Mouse (Mus musculus) limb, embryonic 11.5 days (tissue): ENCODE measurements at regions not wholly inside any gene's neighbourhood (a gene's known extent, or its start where the extent isn't known, plus 50 kb on each side); places are given as distances from the start of the nearest gene placed in this dataset.

Source experiments
- ATAC-seq: fragments of 200-750 bp; cut with Nextera tagmentation; 2 replicates; pipeline ENCODE4 v1.8.0; 2017; ENCODE audit warnings: low read depth; ENCODE audit not compliant: insufficient number of reproducible peaks, low FRiP score, low TSS enrichment
- DNase-seq: peaks from one replicate; pipeline ENCODE4 v3.0.0-alpha.2; 2015; ENCODE audit warnings: low spot score
- H3K27ac ChIP-seq: fragments of 300-500 bp; sonication (generic); replicated peaks from 2 replicates; pipeline ENCODE4 v1.5.1; 2014; ENCODE audit warnings: low read depth, mild to moderate bottlenecking, low read length
- H3K27me3 ChIP-seq: fragments of 300-500 bp; sonication (generic); 2 replicates; pipeline ENCODE4 v1.6.1; 2014; ENCODE audit warnings: mild to moderate bottlenecking, low read length, mixed read lengths; ENCODE audit not compliant: control insufficient read depth, insufficient read depth
- H3K36me3 ChIP-seq: fragments of 300-500 bp; sonication (generic); 2 replicates; pipeline ENCODE4 v1.6.1; 2014; ENCODE audit warnings: mild to moderate bottlenecking, low read length, moderate library complexity, mixed read lengths; ENCODE audit not compliant: control insufficient read depth, insufficient read depth
- H3K4me1 ChIP-seq: fragments of 300-500 bp; sonication (generic); 2 replicates; pipeline ENCODE4 v1.6.1; 2014; ENCODE audit warnings: low read length, mixed read lengths; ENCODE audit not compliant: control insufficient read depth, insufficient read depth
- H3K4me2 ChIP-seq: fragments of 300-500 bp; sonication (generic); 2 replicates; pipeline ENCODE4 v1.6.1; 2014; ENCODE audit warnings: low read depth, mild to moderate bottlenecking, moderate library complexity; ENCODE audit not compliant: severe bottlenecking
- H3K4me3 ChIP-seq: fragments of 300-500 bp; sonication (generic); 2 replicates; pipeline ENCODE4 v1.5.1; 2014; ENCODE audit warnings: low read depth, low read length
- H3K9ac ChIP-seq: fragments of 300-500 bp; sonication (generic); 2 replicates; pipeline ENCODE4 v1.6.1; 2014; ENCODE audit warnings: mild to moderate bottlenecking, low read length
- H3K9me3 ChIP-seq: fragments of 300-500 bp; sonication (generic); 2 replicates; pipeline ENCODE4 v1.6.1; 2016; ENCODE audit warnings: low read length; ENCODE audit not compliant: control insufficient read depth
- WGBS: fragments of 180-500 bp; shearing (Covaris S2); extraction: QIAGEN DNeasy Blood & Tissue Kit; methylation state at CpG from one replicate; pipeline ENCODE4 v1.1.7; 2014; 5-methylcytosine and 5-hydroxymethylcytosine counted together

GRCm38 (mm10) chr13:52043916-52044315 is 197.4 kb downstream of the Gadd45g start:
- no peak overlapping the region for H3K27ac ChIP-seq
- no peak for ATAC-seq
- no peaks in the 10 kb centered on the region for H3K9me3 ChIP-seq
- no peaks in the 10 kb centered on the region for H3K27me3 ChIP-seq
- H3K4me3 ChIP-seq, result no peak overlapping the region
- WGBS, result 89% methylated on average over 3 of the region's 3 CpGs
- no peaks in the 10 kb centered on the region for H3K4me1 ChIP-seq
- no peaks in the 10 kb centered on the region for H3K36me3 ChIP-seq
- DNase-seq, result no peak
- no peak overlapping the region for H3K4me2 ChIP-seq
- no peak overlapping the region for H3K9ac ChIP-seq

GRCm38 (mm10) chr13:52045349-52045748 is 198.9 kb downstream of the Gadd45g start:
- ATAC-seq (no peak), DNase-seq (no peak)
- H3K9ac ChIP-seq, result no peak overlapping the region
- no peaks in the 10 kb centered on the region for H3K9me3 ChIP-seq
- no peak overlapping the region for H3K4me3 ChIP-seq
- no peaks in the 10 kb centered on the region for H3K4me1 ChIP-seq
- no peak overlapping the region for H3K27ac ChIP-seq
- H3K36me3 ChIP-seq, result no peaks in the 10 kb centered on the region
- 82% methylated on average over 3 of the region's 3 CpGs for WGBS
- no peak overlapping the region for H3K4me2 ChIP-seq
- no peaks in the 10 kb centered on the region for H3K27me3 ChIP-seq

GRCm38 (mm10) chr13:52046020-52046419 is 199.5 kb downstream of the Gadd45g start:
- Histone ChIP-seq H3K4me1 (no peaks in the 10 kb centered on the region), H3K27me3 (no peaks in the 10 kb centered on the region), H3K36me3 (no peaks in the 10 kb centered on the region), H3K4me2 (no peak overlapping the region), H3K9ac (no peak overlapping the region), H3K9me3 (no peaks in the 10 kb centered on the region), H3K27ac (no peak overlapping the region), H3K4me3 (no peak overlapping the region)
- DNase-seq (no peak), ATAC-seq (no peak)
- WGBS, result 74% methylated on average over 5 of the region's 5 CpGs

- Histone ChIP-seq H3K4me1 (no peaks in the 10 kb centered on the region), H3K27ac (no peak overlapping the region), H3K9ac (no peak overlapping the region), H3K27me3 (no peaks in the 10 kb centered on the region), H3K4me3 (no peak overlapping the region), H3K36me3 (no peaks in the 10 kb centered on the region), H3K4me2 (no peak overlapping the region), H3K9me3 (no peaks in the 10 kb centered on the region)
- ATAC-seq (no peak), DNase-seq (no peak)
- WGBS, result 80% methylated on average over 11 of the region's 11 CpGs
Observed at GRCm38 (mm10) chr13:52046700-52047099, 200.2 kb downstream of the Gadd45g start.

- no peak for DNase-seq
- 79% methylated on average over 6 of the region's 6 CpGs for WGBS
- H3K27ac ChIP-seq, result no peak overlapping the region
Observed at GRCm38 (mm10) chr13:52047937-52048336, 201.5 kb downstream of the Gadd45g start.

GRCm38 (mm10) chr13:52048777-52049176 is 202.3 kb downstream of the Gadd45g start:
- 0 out of 2 replicates have a peak overlapping the region, but pooled peaks have one; percentile 21 for H3K27ac ChIP-seq
- WGBS, result 84% methylated on average over 3 of the region's 3 CpGs

More at GRCm38 (mm10) chr13:52047937-52048336, 201.5 kb downstream of the Gadd45g start:
- Histone ChIP-seq H3K27me3 (no peaks in the 10 kb centered on the region), H3K9ac (no peak overlapping the region), H3K4me2 (no peak overlapping the region), H3K9me3 (no peaks in the 10 kb centered on the region), H3K36me3 (no peaks in the 10 kb centered on the region), H3K4me3 (no peak overlapping the region), H3K4me1 (no peaks in the 10 kb centered on the region)
- ATAC-seq, result no peak

GRCm38 (mm10) chr13:52049249-52049648 is 202.8 kb downstream of the Gadd45g start:
- Histone ChIP-seq H3K27me3 (no peaks in the 10 kb centered on the region), H3K9ac (no peak overlapping the region), H3K4me2 (no peak overlapping the region), H3K4me1 (no peaks in the 10 kb centered on the region), H3K9me3 (no peaks in the 10 kb centered on the region), H3K4me3 (no peak overlapping the region), H3K27ac (no peak overlapping the region), H3K36me3 (no peaks in the 10 kb centered on the region)
- no peak for DNase-seq
- 91% methylated on average over 2 of the region's 2 CpGs for WGBS
- no peak for ATAC-seq

More at GRCm38 (mm10) chr13:52048777-52049176, 202.3 kb downstream of the Gadd45g start:
- Histone ChIP-seq H3K4me2 (no peak overlapping the region), H3K36me3 (no peaks in the 10 kb centered on the region), H3K9ac (no peak overlapping the region), H3K9me3 (no peaks in the 10 kb centered on the region), H3K4me1 (no peaks in the 10 kb centered on the region), H3K27me3 (no peaks in the 10 kb centered on the region), H3K4me3 (no peak overlapping the region)
- DNase-seq (no peak), ATAC-seq (no peak)

GRCm38 (mm10) chr13:52055741-52056140 is 209.3 kb downstream of the Gadd45g start:
- no peak overlapping the region for H3K4me3 ChIP-seq
- DNase-seq, result no peak
- no peak overlapping the region for H3K9ac ChIP-seq
- peaks cover 4% of the 10 kb centered on the region; the same call in 1 of the 2 replicates for H3K4me1 ChIP-seq
- H3K27me3 ChIP-seq, result no peaks in the 10 kb centered on the region
- no peaks in the 10 kb centered on the region for H3K36me3 ChIP-seq
- WGBS, result 93% methylated on average over 8 of the region's 8 CpGs
- no peaks in the 10 kb centered on the region for H3K9me3 ChIP-seq
- ATAC-seq, result no peak
- H3K27ac ChIP-seq, result no peak overlapping the region
- H3K4me2 ChIP-seq, result no peak overlapping the region

- no peak overlapping the region for H3K9ac ChIP-seq
- DNase-seq (no peak), ATAC-seq (no peak)
- no peak overlapping the region for H3K4me2 ChIP-seq
- WGBS, result 76% methylated on average over 10 of the region's 10 CpGs
- no peak overlapping the region for H3K27ac ChIP-seq
- peaks cover 4% of the 10 kb centered on the region; the same call in 1 of the 2 replicates for H3K4me1 ChIP-seq
- no peaks in the 10 kb centered on the region for H3K9me3 ChIP-seq
- no peak overlapping the region for H3K4me3 ChIP-seq
- no peaks in the 10 kb centered on the region for H3K36me3 ChIP-seq
- no peaks in the 10 kb centered on the region for H3K27me3 ChIP-seq
Observed at GRCm38 (mm10) chr13:52057456-52057855, 211.0 kb downstream of the Gadd45g start.
